Mouse (Mus musculus): ENCODE measurements around the gene Ccnt2.

Gene Ccnt2

GRCm38 (mm10) chr1:127793459-127793858 lies 19.5 kb downstream of the Ccnt2 start:
- no peak for DNase-seq (ENCODE audit: low spot score)

DNA sequence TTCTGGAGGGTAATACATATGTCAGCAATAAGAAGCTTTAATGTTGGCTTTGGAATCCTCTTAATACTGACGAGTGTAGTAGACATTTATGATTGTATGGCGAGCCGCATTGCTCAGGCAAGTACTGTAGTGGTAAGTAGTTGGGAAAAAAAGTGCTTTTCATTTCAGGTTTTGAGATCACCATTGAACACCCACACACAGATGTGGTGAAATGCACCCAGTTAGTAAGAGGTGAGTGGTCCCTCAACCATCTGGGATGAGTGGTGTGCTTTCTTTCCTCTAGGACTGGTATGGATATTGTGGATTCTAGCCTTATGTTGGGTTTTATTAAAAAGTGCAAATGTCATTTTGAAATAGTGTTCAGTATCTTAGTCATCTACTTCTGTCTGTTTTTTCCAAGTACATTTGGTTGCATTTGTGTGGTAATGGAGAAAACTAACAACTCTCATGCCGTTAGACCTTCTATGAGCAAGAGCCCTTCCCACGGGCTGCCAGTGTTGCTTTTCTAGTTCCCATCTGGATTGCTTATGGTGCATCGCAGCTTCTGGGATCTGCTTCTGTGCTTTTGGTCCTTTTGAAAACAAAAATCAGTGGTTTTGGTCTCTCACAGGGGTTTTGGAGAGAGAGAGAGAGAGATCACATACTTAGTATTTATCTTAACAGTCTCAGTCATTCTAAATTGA lies 21.3 kb downstream of the Ccnt2 start:
- no peak for DNase-seq (ENCODE audit: low spot score)

DNA sequence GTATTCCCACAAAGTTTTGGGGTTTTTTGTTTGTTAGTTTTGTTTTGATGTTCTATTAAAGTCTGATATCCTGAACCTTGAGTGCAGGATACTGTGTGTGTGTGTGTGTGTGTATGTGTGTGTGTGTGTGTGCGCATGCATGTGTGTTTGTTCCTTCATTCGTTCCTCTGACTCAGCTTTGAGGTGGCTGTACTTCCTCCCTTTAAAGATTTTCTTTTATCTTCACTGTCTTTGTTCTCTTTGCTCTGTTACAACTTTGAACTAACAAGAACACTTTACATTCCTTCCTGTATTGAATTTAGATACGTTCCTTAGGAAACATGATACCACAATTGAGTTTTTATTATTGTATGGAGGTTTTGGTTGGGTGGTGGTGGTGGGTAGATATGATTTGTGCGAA lies 22.4 kb downstream of the Ccnt2 start:
- no peak for DNase-seq (ENCODE audit: low spot score)

- no peak for DNase-seq (ENCODE audit: low spot score)
Measured at GRCm38 (mm10) chr1:127796752-127797151, 22.8 kb downstream of the Ccnt2 start.

GRCm38 (mm10) chr1:127802916-127803315 lies 29.0 kb downstream of the Ccnt2 start:
- no peak for DNase-seq (ENCODE audit: low spot score)

GRCm38 (mm10) chr1:127808671-127809070 lies 34.7 kb downstream of the Ccnt2 start:
- no peak for DNase-seq (ENCODE audit: low spot score)

DNA sequence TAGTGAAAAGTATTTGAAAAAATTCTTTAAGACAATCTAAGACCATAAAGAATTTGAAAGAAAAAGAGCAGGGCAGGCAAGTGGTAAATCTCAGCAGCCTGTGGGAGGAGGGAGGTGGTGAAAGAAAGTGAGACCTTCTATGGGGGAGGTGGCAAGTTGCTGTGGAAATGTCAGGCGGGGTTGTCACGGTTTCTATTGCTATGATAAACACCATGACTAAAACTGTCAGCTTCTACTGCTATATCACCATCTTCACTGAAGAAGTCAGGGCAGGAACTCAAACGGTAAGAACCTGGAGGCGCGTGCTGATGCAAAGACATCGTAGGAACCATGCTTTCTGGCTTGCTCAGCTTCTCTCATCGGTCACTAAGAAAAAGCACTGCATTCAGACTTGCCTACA lies 39.0 kb downstream of the Ccnt2 start:
- no peak for DNase-seq (ENCODE audit: low spot score)

DNA sequence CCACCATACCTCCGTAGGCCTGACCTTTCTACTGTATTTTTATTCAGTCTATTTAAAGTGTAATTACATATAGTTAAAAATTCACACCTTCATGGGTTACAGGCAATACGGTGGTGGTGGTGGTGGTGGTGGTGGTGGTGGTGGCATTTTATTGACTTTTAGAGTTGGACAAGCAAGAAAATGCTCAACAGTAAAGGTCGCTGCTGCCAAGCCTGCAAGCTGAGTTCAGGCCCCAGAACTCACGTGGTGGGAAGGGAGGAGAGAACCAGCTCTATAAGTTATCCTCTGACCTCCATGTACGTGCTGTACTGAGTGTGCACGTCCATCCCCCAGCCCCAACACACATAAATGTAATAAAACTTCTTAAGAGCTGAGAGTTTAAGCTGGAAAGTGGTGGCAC lies 42.4 kb downstream of the Ccnt2 start:
- no peak for DNase-seq (ENCODE audit: low spot score)

DNA sequence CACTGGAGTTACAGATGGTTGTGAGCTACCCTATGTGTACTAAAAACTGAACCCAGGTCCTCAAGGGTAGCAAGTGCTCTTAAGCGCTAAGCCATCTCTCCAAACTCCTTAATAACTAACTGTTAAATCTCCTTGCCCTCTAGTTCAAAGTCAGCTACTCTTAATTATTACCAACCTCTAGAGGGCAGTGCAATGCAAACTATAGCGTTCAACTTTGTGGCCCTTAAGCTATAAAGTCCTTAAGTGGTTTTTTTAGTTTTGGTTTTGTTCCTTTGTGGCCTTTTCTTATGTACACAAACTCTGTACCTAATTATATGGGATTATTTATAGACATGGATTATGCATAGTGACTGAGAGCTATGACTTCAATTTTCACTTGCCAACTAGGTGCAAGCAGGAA lies 53.4 kb downstream of the Ccnt2 start:
- DNase-seq (ENCODE audit: low spot score): peak; percentile 80

- DNase-seq (ENCODE audit: low spot score): no peak
Measured at GRCm38 (mm10) chr1:127830215-127830921, 56.4 kb downstream of the Ccnt2 start.

GRCm38 (mm10) chr1:127833714-127834113 lies 59.8 kb downstream of the Ccnt2 start:
- no peak for DNase-seq (ENCODE audit: low spot score)

DNA sequence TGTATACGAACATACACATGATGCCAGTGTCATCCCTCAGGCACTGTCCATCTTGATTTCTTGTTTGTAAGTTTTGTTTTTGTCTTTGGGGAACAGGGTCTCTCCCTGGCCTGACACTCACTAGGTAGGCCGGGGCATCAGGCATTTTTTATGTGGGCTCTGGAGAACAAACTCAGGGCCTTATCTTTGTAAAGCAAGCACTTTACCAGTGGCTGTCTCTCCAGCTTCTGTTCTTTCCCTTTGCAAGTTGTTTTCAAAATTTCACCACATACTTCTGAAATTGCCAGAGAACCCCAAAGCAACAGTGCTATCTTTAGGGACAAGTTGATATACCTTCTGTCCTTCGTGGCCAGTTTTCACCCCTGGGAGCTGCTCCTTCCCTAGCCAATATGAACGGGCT lies 60.2 kb downstream of the Ccnt2 start:
- DNase-seq (ENCODE audit: low spot score): no peak

- no peak for DNase-seq (ENCODE audit: low spot score)
Measured at GRCm38 (mm10) chr1:127836619-127837018, 62.7 kb downstream of the Ccnt2 start.

- DNase-seq (ENCODE audit: low spot score): no peak
Measured at GRCm38 (mm10) chr1:127838602-127839001, 64.6 kb downstream of the Ccnt2 start.

- no peak for DNase-seq (ENCODE audit: low spot score)
Measured at GRCm38 (mm10) chr1:127845472-127845871, 71.5 kb downstream of the Ccnt2 start.

DNA sequence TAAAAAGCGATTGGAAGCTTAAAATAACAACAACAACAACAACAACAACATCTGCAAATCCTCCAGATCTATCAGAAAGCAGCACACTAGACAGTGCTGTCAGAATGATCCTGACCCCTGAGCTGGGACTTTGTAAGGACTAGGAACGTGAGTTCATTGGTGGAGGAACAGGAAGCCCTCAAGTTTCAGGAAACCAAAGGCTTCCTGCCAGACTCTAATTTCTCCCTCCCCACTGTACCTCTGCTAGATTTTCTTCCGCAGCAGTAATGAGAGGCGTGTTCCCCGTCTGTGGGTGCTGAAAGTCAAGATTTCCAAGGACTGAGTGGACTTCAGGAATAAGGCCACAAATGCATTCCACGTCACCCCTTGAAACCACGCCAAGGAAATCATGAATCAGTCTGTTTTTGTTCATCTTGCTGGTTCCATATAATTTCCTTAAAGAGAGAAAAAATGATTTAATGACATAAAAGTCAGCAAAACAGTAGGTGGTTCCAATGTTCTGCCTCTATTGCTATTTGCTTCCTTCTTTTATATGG lies 76.2 kb downstream of the Ccnt2 start:
- no peak for DNase-seq (ENCODE audit: low spot score)

- DNase-seq (ENCODE audit: low spot score): no peak
Measured at GRCm38 (mm10) chr1:127854486-127855222, 80.7 kb downstream of the Ccnt2 start, which contains the start of gene Map3k19. Map3k19 (minus strand) TSS chr1:127855031.
